Mouse (Mus musculus): ENCODE data around the gene Kcnmb2.

Gene Kcnmb2

DNA sequence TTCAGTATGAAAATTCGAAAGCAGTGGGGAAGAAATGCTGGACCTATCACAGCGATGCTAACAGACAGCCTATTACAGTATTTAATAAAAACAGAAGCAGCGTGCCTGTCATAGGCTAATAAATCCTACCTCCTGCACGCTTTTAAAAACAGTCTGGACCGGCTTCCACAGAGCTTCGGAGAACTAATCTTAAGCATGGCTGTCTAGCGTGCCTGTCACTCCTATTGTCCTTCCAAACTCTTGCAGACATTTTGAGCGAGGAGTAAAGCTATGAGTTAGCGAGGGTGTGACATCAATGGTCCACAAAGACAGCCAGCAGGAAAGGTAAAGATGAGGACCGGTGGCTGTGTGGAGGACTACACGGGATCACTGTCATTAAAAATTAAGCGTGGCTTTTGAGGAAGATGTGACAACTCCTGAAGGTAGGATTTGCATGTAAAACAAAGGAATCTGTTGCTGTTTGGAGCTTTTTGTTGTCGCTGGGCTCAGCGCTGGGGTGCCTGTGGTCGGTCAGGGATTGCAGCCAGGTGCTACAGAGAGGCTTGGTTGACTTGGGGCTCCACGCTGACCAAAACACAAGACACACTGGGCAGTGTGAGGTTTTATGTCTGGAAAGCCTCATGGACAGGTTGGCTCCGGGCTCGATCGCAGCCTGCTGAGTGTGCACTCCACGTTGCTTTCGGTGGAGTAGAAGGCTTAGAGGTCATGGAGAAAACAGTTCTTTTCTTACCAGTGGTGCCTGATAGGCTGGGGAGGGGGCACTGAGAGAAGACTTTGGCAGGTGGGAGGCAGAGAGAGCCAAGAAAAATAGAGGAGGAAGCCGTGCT lies at the start of gene Kcnmb2:
Kcnmb2 (plus strand) TSS at position 4 of the 827 bp plus-strand sequence.
- DNase-seq (ENCODE audit: low read depth, low spot score) = no peak

DNA sequence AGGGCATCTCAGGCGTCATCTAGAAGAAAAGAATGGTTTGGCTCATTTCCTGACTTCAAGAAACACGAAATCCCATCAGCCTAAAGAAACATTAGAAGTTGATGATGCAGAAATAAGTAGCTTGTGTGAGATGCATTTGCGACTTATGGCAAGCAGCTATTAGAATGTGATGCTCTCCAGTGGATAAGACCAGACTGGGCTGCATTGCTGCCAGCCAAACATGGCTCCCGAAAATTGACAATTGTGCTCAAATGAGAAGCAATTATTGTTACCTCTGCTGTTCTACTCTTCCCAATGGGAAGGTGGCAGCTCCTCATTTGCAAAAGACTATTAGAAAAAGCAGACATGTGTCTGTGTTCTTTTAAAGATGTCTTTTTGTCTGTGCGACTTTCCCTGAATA lies 38.8 kb upstream of the Kcnmb2 start:
- DNase-seq (ENCODE audit: low read depth, low spot score) = no peak

DNA sequence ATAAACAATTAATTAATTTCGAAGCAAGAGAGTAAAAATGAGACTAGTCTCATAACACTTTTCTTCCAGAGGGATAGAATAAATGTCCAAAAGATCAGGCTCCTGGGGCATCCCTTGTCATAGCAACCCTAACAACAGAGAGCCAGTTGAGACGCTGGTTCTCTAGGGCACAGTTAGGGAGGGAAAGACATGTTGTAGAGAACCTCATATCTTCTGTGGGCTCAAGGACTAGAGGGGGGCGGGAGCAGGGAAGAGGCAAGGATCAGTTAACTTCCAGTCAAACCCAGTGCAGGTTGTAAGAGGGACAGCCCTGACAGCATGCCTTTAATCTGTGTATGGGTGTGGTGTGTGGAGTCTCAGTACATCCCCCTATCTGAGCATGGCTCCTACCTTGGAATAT lies 38.2 kb upstream of the Kcnmb2 start:
- no peak for DNase-seq (ENCODE audit: low read depth, low spot score)

DNA sequence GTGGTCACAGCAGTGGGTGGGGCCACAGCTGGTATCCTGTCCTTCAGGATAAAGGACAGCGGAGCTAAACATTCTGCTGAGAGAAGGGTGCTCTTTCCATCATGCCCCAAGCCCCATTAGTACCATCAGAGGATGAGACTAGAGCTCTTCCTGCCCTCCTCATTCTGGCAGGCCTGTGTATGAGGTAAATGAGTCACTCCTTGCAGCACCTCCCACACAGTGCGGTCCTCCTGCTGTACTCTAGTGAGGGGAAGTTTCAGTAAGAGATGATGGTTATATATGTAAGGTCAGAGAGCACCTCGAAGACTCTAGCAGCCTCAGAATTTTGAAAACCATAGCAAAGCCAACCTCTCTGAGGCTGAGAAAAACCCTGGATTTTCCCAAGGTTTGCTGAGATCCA lies 30.8 kb upstream of the Kcnmb2 start:
- DNase-seq (ENCODE audit: low read depth, low spot score) = no peak

DNA sequence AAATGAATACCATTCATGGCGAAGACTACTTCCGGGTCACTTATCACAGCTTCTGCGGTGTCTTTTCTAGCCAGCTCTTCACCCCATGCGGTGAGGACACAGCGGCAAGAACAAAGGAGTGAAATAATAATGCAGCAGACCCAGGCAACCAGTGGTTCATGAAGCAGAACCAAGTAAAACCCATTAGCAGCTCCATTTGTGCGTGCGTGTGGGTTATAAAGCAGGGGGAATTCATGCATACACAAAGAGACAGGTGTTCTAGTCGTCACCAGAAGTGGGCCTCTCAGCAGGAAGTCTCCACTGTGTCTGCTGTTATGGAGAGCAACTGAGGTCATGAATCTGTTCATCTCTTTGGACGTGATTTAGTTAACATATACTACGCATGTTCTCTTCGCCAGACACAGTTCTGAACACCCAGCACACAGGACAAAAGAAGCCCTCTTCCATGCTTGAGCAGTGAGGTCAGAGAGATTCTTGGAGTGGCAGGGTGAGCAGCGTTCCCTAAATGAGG lies 19.6 kb upstream of the Kcnmb2 start:
- no peak for DNase-seq (ENCODE audit: low read depth, low spot score)

DNA sequence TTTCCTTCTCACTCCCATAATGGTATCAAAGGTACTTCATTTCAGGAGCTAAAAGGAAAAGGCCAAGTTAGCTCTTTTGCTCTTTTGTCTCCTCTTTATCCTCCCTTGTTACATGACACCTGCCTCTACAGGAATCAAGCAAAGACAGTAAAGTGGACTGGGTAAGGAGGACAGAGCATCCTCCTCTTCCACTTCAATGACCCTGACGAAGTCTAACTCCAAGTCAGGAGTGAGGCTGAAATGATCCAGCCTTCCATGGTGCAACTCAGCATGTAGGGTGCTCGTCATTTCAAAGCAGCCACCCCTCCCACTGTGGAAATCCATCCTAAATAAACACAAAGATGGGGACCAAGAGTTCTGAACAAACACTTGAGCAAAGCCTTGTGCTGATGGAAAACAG lies 9.7 kb upstream of the Kcnmb2 start:
- no peak for DNase-seq (ENCODE audit: low read depth, low spot score)

DNA sequence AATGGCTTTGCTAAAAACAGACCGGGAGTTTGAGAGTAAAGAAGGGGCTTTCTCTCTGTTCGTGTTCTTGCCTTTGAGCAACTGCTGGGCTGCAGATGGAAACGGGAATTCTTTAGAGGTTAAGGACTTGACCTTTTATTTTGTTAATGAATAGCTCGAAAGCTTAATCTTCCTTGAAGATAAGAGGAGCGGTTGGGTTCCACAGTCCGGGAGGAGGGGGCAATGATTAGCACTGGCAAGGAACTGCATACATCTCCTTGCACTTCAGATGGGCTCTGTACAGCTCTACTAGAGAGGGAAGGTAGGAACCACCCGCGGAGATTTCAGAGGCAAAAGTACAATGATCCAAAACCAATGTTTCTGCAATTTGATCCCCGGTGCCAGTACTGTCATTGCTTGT lies 1.2 kb downstream of the Kcnmb2 start:
- DNase-seq (ENCODE audit: low read depth, low spot score) = no peak

DNA sequence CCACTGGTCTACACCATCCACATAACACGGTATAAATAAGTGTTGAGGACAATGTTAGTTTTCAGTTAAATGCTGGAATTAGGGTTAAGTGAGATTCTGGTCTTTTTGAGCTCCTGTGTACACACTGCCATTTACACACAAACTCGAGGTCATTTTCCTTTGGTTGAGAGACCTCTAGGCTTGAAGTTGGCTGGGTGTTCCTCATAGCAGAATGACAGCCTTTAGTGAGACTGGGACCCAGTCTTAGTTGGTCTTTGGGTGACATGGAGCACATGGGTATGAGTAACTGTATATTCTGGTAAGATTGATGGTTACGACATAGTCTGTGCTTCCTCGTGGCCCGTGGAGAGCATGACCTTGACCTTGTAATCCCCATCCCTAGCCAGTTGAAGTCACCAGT lies 1.8 kb downstream of the Kcnmb2 start:
- no peak for DNase-seq (ENCODE audit: low read depth, low spot score)

DNA sequence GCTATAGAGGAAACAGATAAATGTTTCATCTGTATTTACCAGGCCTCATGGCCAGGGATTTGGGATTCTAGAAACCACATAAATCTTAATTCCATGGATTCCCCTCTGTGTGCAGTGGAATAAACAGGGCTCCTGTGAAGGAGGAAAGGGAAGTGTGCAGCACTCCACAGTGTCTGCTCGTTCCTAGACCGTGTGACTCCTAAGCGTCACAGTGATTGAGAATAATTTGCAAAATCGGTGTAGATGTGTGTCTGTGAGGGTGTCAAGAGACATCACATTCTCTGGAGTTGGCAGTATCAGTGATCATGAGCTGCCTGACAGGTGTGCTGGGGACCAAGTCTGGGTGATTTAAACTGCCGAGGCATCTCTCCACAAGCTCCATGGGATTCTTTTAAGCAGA lies 8.9 kb downstream of the Kcnmb2 start:
- no peak for DNase-seq (ENCODE audit: low read depth, low spot score)

DNA sequence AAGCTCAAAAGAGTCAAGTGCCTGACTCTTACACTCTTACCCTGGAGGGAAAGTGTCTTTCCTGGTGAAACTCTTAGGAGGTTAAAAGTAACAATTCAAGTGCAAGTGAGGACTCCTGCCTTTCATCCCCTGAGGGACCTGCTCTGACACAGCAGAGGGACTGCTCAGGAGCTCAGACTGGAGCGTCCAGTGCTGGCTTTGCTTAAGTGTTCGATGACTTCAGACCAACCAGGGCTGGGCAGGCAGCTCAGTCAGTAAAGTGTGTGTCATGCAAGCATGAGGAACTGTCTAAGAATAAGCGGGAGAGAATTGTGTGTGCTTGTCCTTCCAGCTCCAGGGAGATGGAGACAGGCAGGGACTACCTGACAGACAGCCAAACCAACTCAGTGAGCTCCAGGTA lies 9.4 kb downstream of the Kcnmb2 start:
- DNase-seq (ENCODE audit: low read depth, low spot score) = no peak

DNA sequence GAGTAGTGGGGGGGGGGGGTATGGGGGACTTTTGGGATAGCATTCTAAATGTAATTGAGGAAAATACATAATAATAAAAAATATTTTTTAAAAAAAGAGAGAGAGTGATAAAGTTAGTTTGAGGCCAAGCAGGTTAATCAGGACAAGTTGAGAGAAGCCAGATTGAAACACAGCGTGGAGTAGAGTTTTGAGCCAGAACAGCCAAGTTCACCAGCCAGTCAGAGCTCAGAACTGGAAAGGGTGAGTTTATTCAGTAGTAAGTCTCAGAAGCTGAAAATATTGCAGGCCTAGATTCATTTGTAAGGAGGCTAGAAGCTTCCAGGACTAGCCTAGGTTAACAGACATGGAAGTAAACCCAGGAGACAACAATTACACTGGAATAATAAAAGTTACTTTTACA lies 26.2 kb downstream of the Kcnmb2 start:
- no peak for DNase-seq (ENCODE audit: low read depth, low spot score)

DNA sequence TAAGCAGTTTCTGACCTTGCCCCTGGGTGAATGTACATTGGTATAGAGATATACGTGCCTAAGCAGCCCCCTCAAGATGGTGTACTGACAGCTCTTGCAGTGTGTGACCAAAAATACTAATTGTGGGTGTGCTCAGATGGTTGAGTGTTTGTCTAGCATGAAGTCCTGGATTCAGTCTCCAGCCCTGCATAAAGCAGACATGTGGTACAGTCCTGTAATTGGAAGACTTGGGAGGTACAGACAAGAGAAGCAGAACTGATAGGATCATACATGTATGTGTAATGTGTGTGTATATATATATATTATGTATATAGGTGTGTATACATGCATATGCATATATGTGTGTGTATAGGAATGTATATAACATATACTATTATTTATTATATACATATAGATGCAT lies 32.4 kb downstream of the Kcnmb2 start:
- no peak for DNase-seq (ENCODE audit: low read depth, low spot score)

DNA sequence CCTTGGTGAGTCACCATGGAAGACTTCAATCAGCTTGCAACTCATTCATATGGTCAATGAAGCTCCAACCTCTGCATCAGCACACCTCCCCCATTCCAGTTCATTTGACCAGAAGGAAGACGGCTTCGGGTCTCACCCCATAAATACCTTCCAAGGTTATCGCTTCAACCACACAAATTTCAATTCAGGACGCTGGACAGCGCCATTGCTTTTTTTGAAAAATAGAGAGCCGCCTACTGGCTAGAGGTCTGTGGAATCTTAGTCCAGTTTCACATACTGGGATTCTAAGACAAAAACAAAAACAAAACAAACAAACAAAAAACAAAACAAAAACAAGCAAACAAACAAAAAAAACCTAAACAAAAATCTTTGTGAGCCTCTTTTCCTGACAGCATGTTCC lies 39.2 kb downstream of the Kcnmb2 start:
- DNase-seq (ENCODE audit: low read depth, low spot score) = no peak

DNA sequence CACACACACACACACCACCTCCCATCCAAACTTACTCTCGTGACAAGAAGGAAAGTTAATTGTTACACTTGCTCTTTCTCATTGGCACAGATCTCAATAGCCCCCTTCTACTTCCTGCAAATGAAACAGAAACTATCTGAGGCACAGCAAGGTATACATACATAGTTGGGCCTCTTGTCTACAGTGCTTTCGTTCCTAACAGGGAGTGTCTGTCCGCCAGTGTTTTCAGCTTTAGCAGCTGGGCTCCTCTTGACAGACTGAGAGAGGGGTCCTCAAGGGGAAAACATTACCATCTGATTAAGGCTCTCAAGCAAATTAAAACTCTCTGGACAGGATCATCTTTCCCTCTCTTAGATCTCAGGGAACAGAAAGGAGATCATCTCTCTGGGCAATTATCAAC lies 51.9 kb downstream of the Kcnmb2 start:
- DNase-seq (ENCODE audit: low read depth, low spot score) = no peak

DNA sequence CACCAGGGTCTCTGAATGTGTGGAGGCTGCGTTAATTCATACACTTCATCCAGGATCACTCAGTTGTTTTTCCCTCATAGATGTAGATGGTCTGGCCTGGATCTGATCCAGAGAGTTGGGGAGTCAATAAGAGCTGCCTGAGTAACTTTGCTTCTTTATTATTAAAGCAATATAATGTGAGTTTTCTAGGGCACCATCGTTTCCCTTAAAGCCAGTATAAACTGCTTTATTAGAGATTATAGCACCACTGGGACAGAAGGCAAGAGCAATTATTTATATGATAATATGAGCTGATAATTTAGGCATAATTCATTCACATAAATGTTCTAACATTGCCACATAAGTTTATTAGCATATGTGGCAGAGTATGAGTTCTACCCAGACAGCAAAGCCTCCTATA lies 52.7 kb downstream of the Kcnmb2 start:
- no peak for DNase-seq (ENCODE audit: low read depth, low spot score)

DNA sequence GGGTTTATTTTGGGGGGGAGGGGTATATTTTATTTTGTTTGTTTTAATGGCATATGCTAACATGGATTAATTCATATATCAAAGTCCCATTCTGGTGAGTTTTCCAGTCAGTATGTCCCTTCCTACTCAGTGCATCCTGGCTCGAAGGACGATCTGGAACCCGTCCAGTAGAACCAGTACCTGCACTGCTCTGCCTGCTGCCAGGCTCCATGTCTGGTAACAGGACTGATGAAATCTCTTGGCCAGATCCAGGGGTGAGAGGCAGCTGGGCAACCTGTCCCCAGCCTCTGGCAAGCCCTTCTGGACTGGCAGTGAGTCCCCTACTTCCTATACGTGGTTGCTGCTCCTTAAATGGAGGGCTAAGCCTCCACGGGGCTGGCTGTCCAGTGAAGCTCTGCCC lies 57.5 kb downstream of the Kcnmb2 start:
- DNase-seq (ENCODE audit: low read depth, low spot score) = no peak

DNA sequence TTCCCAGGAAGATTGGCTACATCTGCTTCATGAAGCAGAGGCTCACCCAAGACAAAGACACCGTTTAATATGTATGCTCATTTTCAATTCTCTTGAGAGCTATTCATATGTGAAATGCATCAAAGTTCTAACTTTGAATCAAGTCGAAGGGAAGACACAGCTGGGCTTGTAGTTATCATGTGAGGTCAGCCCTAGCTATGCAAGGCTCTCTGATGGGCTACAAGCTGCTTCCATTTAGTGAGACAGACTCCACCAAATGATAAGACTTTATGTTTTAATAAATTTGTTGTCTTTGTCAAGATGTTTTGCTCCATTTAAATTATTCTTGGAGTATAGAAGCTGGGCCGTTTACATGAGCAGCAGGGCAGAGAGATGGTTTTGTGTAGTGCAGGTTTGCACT lies 58.9 kb downstream of the Kcnmb2 start:
- no peak for DNase-seq (ENCODE audit: low read depth, low spot score)

DNA sequence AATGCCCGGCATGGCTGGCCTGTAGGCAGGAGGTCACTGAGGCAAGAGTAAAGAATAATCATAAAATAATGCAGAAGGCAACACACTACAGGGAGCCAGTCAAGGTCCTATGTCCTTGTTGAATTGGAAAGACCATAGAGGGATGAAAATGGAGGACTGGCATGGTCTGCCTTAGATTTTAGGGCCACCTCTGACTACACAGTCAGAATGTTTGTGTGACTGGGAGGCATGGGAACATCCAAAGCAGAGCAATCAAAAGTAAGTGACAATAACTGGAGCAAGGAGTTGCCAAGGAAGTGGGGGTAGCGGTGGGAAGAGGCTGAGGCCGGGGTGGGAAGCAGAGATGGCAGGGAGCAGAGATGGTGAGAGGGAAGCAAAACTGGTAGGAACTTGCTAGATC lies 60.8 kb downstream of the Kcnmb2 start:
- no peak for DNase-seq (ENCODE audit: low read depth, low spot score)

DNA sequence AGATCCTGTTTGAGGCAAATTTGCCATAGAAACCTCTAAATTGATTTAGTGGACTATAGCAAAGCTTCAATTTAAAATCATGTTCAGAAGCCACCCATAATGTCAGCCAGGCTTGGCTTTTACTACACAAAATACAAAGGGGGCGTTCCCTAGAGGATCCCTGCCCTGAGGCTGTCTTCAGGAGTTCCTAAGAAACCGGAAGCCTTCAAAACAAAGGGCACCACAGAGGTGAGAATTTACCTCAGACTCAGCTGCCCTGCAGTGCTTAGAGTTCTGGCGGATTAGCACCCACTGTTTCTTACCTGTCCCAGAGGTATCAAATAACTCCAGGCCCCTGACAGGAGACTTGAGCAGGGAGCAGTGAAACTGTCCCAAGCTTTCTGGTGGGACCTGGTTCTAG lies 77.4 kb downstream of the Kcnmb2 start:
- DNase-seq (ENCODE audit: low read depth, low spot score) = no peak

DNA sequence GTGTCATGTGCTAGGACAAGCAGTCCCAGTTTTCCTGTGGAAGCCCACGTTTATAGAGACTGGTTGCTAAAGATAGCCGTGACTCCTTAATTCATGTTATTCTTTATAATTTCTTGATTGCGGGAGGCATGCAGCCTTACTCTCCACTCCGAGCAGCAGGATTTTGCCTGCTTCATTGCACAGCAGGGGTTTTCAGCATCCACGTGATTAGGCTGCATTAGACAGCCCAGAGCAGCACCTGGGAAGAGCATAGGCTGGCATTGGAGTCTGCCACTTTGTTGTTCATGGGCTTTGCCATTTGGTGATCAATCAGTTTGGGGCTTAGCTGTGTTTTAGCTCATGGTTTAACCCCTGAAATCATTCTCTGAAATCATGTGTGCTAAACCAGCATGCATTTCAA lies 80.1 kb downstream of the Kcnmb2 start:
- DNase-seq (ENCODE audit: low read depth, low spot score) = no peak

DNA sequence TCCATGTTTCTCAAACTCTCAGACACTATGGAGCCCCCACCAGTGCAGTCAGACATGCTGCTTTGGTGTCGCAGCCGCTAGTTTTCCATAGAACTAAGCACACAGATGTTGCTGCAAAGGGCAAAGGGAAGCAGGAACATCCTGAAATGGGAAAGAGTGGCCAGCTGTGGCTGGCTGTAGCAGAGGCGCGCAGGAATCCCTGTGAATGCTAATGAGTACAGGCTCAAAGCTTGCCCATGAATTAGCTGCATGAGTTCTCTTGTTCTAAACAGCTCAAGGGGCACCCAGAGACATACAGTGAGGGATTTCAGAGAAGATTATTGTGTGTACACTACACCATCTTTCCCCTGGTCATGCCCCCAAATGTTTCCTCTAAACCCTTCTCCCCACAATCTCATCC lies 82.8 kb downstream of the Kcnmb2 start:
- no peak for DNase-seq (ENCODE audit: low read depth, low spot score)

DNA sequence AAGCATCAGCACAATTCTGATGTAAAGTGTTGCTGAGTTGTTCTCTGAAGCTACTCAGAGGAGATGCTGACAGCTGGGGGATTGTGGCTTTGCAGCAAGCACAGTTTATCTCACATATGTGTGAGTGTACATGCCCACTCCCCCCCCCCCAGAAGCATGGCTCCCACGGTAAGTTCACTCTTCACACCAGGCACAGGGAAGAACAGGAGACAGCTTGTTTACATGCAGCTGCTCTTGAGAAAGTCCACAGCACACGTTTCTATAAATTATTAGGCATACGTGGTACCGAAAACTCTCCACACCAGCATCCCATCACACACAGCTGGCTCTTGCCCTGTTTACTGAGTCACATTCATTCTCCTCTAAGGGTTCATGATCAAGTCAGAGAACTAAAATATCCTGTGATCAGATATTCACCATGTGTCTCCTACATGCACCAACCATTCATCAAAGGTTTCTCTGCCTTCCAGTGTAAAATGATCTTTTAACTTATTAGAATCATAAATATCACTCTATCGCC lies 89.3 kb downstream of the Kcnmb2 start:
- DNase-seq (ENCODE audit: low read depth, low spot score) = no peak

DNA sequence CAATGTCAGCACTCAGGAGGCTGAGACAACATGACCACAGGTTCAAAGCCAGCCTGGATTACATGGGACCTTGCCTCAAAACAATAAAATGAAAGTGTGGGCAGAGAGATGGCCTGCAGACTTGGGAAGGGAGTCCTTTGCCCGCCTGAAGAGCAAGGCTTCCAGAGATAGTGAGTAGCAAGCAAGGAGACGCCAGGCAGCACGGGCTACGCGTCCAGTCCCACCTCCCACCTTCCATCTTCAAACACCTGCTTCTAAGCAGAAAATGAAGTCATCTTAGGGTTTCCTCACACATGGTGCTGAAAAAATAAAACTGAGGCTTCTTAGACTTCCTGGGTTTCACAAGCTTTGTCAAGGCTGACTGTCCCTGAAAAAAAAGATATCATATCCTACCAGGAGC lies 109.3 kb downstream of the Kcnmb2 start:
- no peak for DNase-seq (ENCODE audit: low read depth, low spot score)

Data from CD4-positive helper T cell, adult 2 months (primary cell).